Mouse (Mus musculus): ENCODE measurements around the gene Cnn2.

- TF ChIP-seq CTCF (IDR thresholded peaks at IDR 0.05; ENCODE audit: low read depth) = no peak
- no peak for TF ChIP-seq EP300 (IDR thresholded peaks at IDR 0.05; ENCODE audit: low read depth)
Observed at GRCm38 (mm10) chr10:80030191-80030590, 41.8 kb downstream of the Cnn2 start.

All from liver, postnatal 0 days (tissue).